Comparison of ENCODE assay signal across 13 mouse cellular contexts in the genomic region with DNA sequence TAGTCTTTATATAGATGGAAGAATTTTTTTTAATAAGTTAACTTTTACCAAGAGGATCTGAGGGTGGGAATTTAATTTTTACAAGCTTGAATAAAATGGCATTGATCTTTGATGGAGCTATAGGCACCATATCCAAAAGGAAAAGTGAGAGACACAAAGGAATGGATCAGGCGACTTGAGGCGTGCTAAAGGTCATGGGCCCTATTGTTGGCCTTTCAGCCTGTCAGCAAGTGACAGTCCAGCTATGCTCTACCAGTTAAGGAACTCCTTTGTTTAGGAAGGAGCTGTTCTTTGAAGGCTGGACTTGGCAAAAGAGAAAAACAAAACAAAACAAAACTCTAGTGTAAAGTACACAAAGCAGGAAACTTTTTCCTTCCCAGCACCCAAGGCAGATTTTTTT.
"Had no signal": no experiment of that assay in that cellular context is flagged by ENCODE, and none has a peak within 500 bp of the region (broad histone marks: within the 10 kb centered on the region; RNA-seq: fewer than 3 reads in every experiment).

No protein-coding gene starts in this region.

- DNase-seq: kidney, adult 8-10 months; kidney, postnatal 25 days; layer of hippocampus, adult 9-11 months; liver; lung, adult 18-20 months; lung, postnatal 36 days; thymus, postnatal 4 days had no signal

- H3K4me3 ChIP-seq: limb, embryonic 12.5 days; midbrain, embryonic 12.5 days; myocyte; neural tube, embryonic 15.5 days had no signal

- H3K4me1 ChIP-seq: limb, embryonic 12.5 days; neural tube, embryonic 15.5 days had no signal

- H3K4me2 ChIP-seq: limb, embryonic 12.5 days; midbrain, embryonic 12.5 days; neural tube, embryonic 15.5 days had no signal

- H3K9ac ChIP-seq: limb, embryonic 12.5 days; liver, embryonic 14.5 days; midbrain, embryonic 12.5 days; neural tube, embryonic 15.5 days had no signal

- H3K27me3 ChIP-seq: limb, embryonic 12.5 days; neural tube, embryonic 15.5 days had no signal

- H3K9me3 ChIP-seq: limb, embryonic 12.5 days; midbrain, embryonic 12.5 days; neural tube, embryonic 15.5 days had no signal

- H3K36me3 ChIP-seq: limb, embryonic 12.5 days; midbrain, embryonic 12.5 days; neural tube, embryonic 15.5 days had no signal

- H3K27ac ChIP-seq: limb, embryonic 12.5 days; liver, embryonic 14.5 days; midbrain, embryonic 12.5 days; neural tube, embryonic 15.5 days; stomach, postnatal 0 days had no signal
